Mouse (Mus musculus) olfactory bulb, adult 2 months (tissue): Measurements from ENCODE around the gene Hist2h3c2.
"Not testable (repeated sequence)": the region's sequence is repeated elsewhere in the genome, so short reads cannot be mapped to it uniquely, and the experiment has no call there.

Experiments used
- CTCF ChIP-seq: fragments of 200-500 bp; IDR thresholded peaks from 2 replicates; pipeline ENCODE4 v1.5.1; 2012; ENCODE audit warnings: low read depth, mild to moderate bottlenecking, low read length, moderate library complexity; ENCODE audit not compliant: insufficient read depth
- POLR2A ChIP-seq: fragments of 200-500 bp; IDR thresholded peaks from 2 replicates; pipeline ENCODE4 v1.6.1; 2012; ENCODE audit warnings: mild to moderate bottlenecking, low read depth, low read length, moderate library complexity; ENCODE audit not compliant: insufficient read depth

GRCm38 (mm10) chr3:96220131-96220764 lies 18.7 kb downstream of the Hist2h3c2 start:
- not testable (repeated sequence) for TF ChIP-seq CTCF
- TF ChIP-seq POLR2A: peak; percentile 36
